Mouse (Mus musculus) midbrain, embryonic 12.5 days (tissue): ENCODE measurements at regions not wholly inside any gene's neighbourhood (a gene's known extent, or its start where the extent isn't known, plus 50 kb on each side); places are given as distances from the start of the nearest gene placed in this dataset.

Source experiments
- ATAC-seq: fragments of 200-750 bp; cut with Nextera tagmentation; 2 replicates; pipeline ENCODE4 v1.8.0; 2017; ENCODE audit warnings: low read depth, moderate TSS enrichment, moderate library complexity; ENCODE audit not compliant: low FRiP score
- H3K27ac ChIP-seq: fragments of 300-500 bp; sonication (generic); replicated peaks from 2 replicates; pipeline ENCODE4 v1.5.1; 2016; ENCODE audit warnings: mild to moderate bottlenecking
- H3K27me3 ChIP-seq: fragments of 300-500 bp; sonication (generic); 2 replicates; pipeline ENCODE4 v1.6.1; 2016; ENCODE audit warnings: mild to moderate bottlenecking
- H3K36me3 ChIP-seq: fragments of 300-500 bp; sonication (generic); 2 replicates; pipeline ENCODE4 v1.6.1; 2016
- H3K4me1 ChIP-seq: fragments of 300-500 bp; sonication (generic); 2 replicates; pipeline ENCODE4 v1.6.1; 2016
- H3K4me2 ChIP-seq: fragments of 300-500 bp; sonication (generic); replicated peaks from 2 replicates; pipeline ENCODE4 v1.6.1; 2016; ENCODE audit warnings: mild to moderate bottlenecking, moderate library complexity
- H3K4me3 ChIP-seq: fragments of 300-500 bp; sonication (generic); 2 replicates; pipeline ENCODE4 v1.5.1; 2016; ENCODE audit warnings: mild to moderate bottlenecking
- H3K9ac ChIP-seq: fragments of 300-500 bp; sonication (generic); replicated peaks from 2 replicates; pipeline ENCODE4 v1.6.1; 2016; ENCODE audit warnings: mild to moderate bottlenecking, moderate library complexity
- H3K9me3 ChIP-seq: fragments of 300-500 bp; sonication (generic); 2 replicates; pipeline ENCODE4 v1.6.1; 2016; ENCODE audit warnings: mild to moderate bottlenecking
- WGBS: fragments of 180-500 bp; shearing (Covaris S2); methylation state at CpG from one replicate; pipeline ENCODE4 v1.1.7; 2016; 5-methylcytosine and 5-hydroxymethylcytosine counted together

- 84% methylated on average over 6 of the region's 6 CpGs for WGBS
- H3K4me3 ChIP-seq = no peak overlapping the region
- H3K27ac ChIP-seq = no peak overlapping the region
- no peak for ATAC-seq
- no peaks in the 10 kb centered on the region for H3K9me3 ChIP-seq
- no peaks in the 10 kb centered on the region for H3K27me3 ChIP-seq
- H3K36me3 ChIP-seq = no peaks in the 10 kb centered on the region
- H3K9ac ChIP-seq = no peak overlapping the region
- H3K4me1 ChIP-seq = no peaks in the 10 kb centered on the region
- no peak overlapping the region for H3K4me2 ChIP-seq
These were observed 108.0 kb upstream of the Ank start for GRCm38 (mm10) chr15:27358441-27358840.

GRCm38 (mm10) chr15:27359271-27359670, 107.2 kb upstream of the Ank start:
- Histone ChIP-seq H3K27ac (no peak overlapping the region), H3K27me3 (no peaks in the 10 kb centered on the region), H3K9me3 (no peaks in the 10 kb centered on the region), H3K4me1 (no peaks in the 10 kb centered on the region), H3K9ac (no peak overlapping the region), H3K4me2 (no peak overlapping the region), H3K36me3 (no peaks in the 10 kb centered on the region), H3K4me3 (no peak overlapping the region)
- 74% methylated on average over 1 of the region's 1 CpGs for WGBS
- no peak for ATAC-seq

- no peak overlapping the region for H3K27ac ChIP-seq
- WGBS = 69% methylated on average over 1 of the region's 1 CpGs
- no peak overlapping the region for H3K4me3 ChIP-seq
- no peaks in the 10 kb centered on the region for H3K27me3 ChIP-seq
- H3K4me2 ChIP-seq = no peak overlapping the region
- no peak for ATAC-seq
- no peak overlapping the region for H3K9ac ChIP-seq
- no peaks in the 10 kb centered on the region for H3K4me1 ChIP-seq
- H3K9me3 ChIP-seq = no peaks in the 10 kb centered on the region
- no peaks in the 10 kb centered on the region for H3K36me3 ChIP-seq
These were observed 92.0 kb upstream of the Ank start for GRCm38 (mm10) chr15:27374517-27374916.

- no peak overlapping the region for H3K4me3 ChIP-seq
- no peaks in the 10 kb centered on the region for H3K4me1 ChIP-seq
- no peaks in the 10 kb centered on the region for H3K27me3 ChIP-seq
- ATAC-seq = no peak
- WGBS = 85% methylated on average over 3 of the region's 3 CpGs
- H3K4me2 ChIP-seq = no peak overlapping the region
- H3K9ac ChIP-seq = no peak overlapping the region
- no peak overlapping the region for H3K27ac ChIP-seq
- H3K36me3 ChIP-seq = no peaks in the 10 kb centered on the region
- no peaks in the 10 kb centered on the region for H3K9me3 ChIP-seq
These were observed 87.8 kb upstream of the Ank start for GRCm38 (mm10) chr15:27378601-27379094.

- H3K36me3 ChIP-seq = no peaks in the 10 kb centered on the region
- H3K27me3 ChIP-seq = no peaks in the 10 kb centered on the region
- H3K4me3 ChIP-seq = no peak overlapping the region
- WGBS = 46% methylated on average over 4 of the region's 4 CpGs
- no peaks in the 10 kb centered on the region for H3K9me3 ChIP-seq
- no peaks in the 10 kb centered on the region for H3K4me1 ChIP-seq
- no peak for ATAC-seq
- H3K9ac ChIP-seq = no peak overlapping the region
- H3K4me2 ChIP-seq = no peak overlapping the region
- H3K27ac ChIP-seq = no peak overlapping the region
These were observed 86.0 kb upstream of the Ank start for GRCm38 (mm10) chr15:27380436-27380945.

GRCm38 (mm10) chr15:27381565-27381964, 84.9 kb upstream of the Ank start:
- Histone ChIP-seq H3K9me3 (no peaks in the 10 kb centered on the region), H3K27me3 (no peaks in the 10 kb centered on the region), H3K4me3 (no peak overlapping the region), H3K9ac (no peak overlapping the region), H3K4me2 (no peak overlapping the region), H3K27ac (no peak overlapping the region), H3K36me3 (no peaks in the 10 kb centered on the region), H3K4me1 (no peaks in the 10 kb centered on the region)
- 78% methylated on average over 2 of the region's 2 CpGs for WGBS
- no peak for ATAC-seq

- Histone ChIP-seq H3K27me3 (no peaks in the 10 kb centered on the region), H3K27ac (no peak overlapping the region), H3K4me2 (no peak overlapping the region), H3K36me3 (no peaks in the 10 kb centered on the region), H3K9ac (no peak overlapping the region), H3K9me3 (no peaks in the 10 kb centered on the region), H3K4me1 (no peaks in the 10 kb centered on the region), H3K4me3 (no peak overlapping the region)
- WGBS = 96% methylated on average over 2 of the region's 2 CpGs
- no peak for ATAC-seq
These were observed 75.9 kb upstream of the Ank start for GRCm38 (mm10) chr15:27390567-27390966.

GRCm38 (mm10) chr15:27405721-27406161, 60.7 kb upstream of the Ank start:
- Histone ChIP-seq H3K4me3 (no peak overlapping the region), H3K36me3 (no peaks in the 10 kb centered on the region), H3K27me3 (no peaks in the 10 kb centered on the region), H3K9me3 (no peaks in the 10 kb centered on the region), H3K4me2 (no peak overlapping the region), H3K9ac (no peak overlapping the region), H3K4me1 (no peaks in the 10 kb centered on the region), H3K27ac (no peak overlapping the region)
- ATAC-seq = no peak
- 87% methylated on average over 20 of the region's 20 CpGs for WGBS

GRCm38 (mm10) chr15:27409856-27410255, 56.6 kb upstream of the Ank start:
- no peaks in the 10 kb centered on the region for H3K27me3 ChIP-seq

GRCm38 (mm10) chr15:27412304-27412703, 54.2 kb upstream of the Ank start:
- 88% methylated on average over 2 of the region's 2 CpGs for WGBS

More at GRCm38 (mm10) chr15:27409856-27410255, 56.6 kb upstream of the Ank start:
- Histone ChIP-seq H3K9me3 (no peaks in the 10 kb centered on the region), H3K4me3 (no peak overlapping the region), H3K9ac (no peak overlapping the region), H3K27ac (no peak overlapping the region), H3K4me1 (no peaks in the 10 kb centered on the region), H3K4me2 (no peak overlapping the region), H3K36me3 (no peaks in the 10 kb centered on the region)
- no peak for ATAC-seq
- WGBS = 94% methylated on average over 8 of the region's 8 CpGs

GRCm38 (mm10) chr15:27412761-27413160, 53.7 kb upstream of the Ank start:
- H3K27ac ChIP-seq = no peak overlapping the region
- no peaks in the 10 kb centered on the region for H3K9me3 ChIP-seq
- ATAC-seq = no peak
- WGBS = 61% methylated on average over 1 of the region's 1 CpGs
- H3K27me3 ChIP-seq = no peaks in the 10 kb centered on the region
- H3K4me1 ChIP-seq = no peaks in the 10 kb centered on the region
- no peaks in the 10 kb centered on the region for H3K36me3 ChIP-seq
- H3K4me3 ChIP-seq = no peak overlapping the region
- H3K9ac ChIP-seq = no peak overlapping the region
- no peak overlapping the region for H3K4me2 ChIP-seq

More at GRCm38 (mm10) chr15:27412304-27412703, 54.2 kb upstream of the Ank start:
- no peak overlapping the region for H3K9ac ChIP-seq
- H3K27me3 ChIP-seq = no peaks in the 10 kb centered on the region
- H3K36me3 ChIP-seq = no peaks in the 10 kb centered on the region
- H3K4me3 ChIP-seq = no peak overlapping the region
- H3K27ac ChIP-seq = no peak overlapping the region
- H3K9me3 ChIP-seq = no peaks in the 10 kb centered on the region
- no peak overlapping the region for H3K4me2 ChIP-seq
- ATAC-seq = no peak
- no peaks in the 10 kb centered on the region for H3K4me1 ChIP-seq

GRCm38 (mm10) chr15:27413486-27413885, 53.0 kb upstream of the Ank start:
- Histone ChIP-seq H3K4me2 (no peak overlapping the region), H3K9me3 (no peaks in the 10 kb centered on the region), H3K27ac (no peak overlapping the region), H3K4me1 (no peaks in the 10 kb centered on the region), H3K36me3 (no peaks in the 10 kb centered on the region), H3K9ac (no peak overlapping the region), H3K4me3 (no peak overlapping the region), H3K27me3 (no peaks in the 10 kb centered on the region)
- WGBS = 88% methylated on average over 7 of the region's 7 CpGs
- ATAC-seq = no peak

- H3K4me2 ChIP-seq = no peak overlapping the region
- no peak for ATAC-seq
- H3K27ac ChIP-seq = no peak overlapping the region
- 87% methylated on average over 7 of the region's 7 CpGs for WGBS
- H3K9me3 ChIP-seq = no peaks in the 10 kb centered on the region
- H3K27me3 ChIP-seq = no peaks in the 10 kb centered on the region
- H3K4me3 ChIP-seq = no peak overlapping the region
- H3K4me1 ChIP-seq = no peaks in the 10 kb centered on the region
- no peak overlapping the region for H3K9ac ChIP-seq
- H3K36me3 ChIP-seq = no peaks in the 10 kb centered on the region
These were observed 51.7 kb upstream of the Ank start for GRCm38 (mm10) chr15:27414819-27415218.
